Mouse (Mus musculus): Measurements from ENCODE around the gene Msrb3. TPM values are rescaled to one million over a fixed set of nuclear protein-coding genes. Genes with fewer than 3 reads are reported as not detected.

Gene Msrb3
- total RNA-seq, 2 experiments from 2014 or later: 1.0 TPM

DNA sequence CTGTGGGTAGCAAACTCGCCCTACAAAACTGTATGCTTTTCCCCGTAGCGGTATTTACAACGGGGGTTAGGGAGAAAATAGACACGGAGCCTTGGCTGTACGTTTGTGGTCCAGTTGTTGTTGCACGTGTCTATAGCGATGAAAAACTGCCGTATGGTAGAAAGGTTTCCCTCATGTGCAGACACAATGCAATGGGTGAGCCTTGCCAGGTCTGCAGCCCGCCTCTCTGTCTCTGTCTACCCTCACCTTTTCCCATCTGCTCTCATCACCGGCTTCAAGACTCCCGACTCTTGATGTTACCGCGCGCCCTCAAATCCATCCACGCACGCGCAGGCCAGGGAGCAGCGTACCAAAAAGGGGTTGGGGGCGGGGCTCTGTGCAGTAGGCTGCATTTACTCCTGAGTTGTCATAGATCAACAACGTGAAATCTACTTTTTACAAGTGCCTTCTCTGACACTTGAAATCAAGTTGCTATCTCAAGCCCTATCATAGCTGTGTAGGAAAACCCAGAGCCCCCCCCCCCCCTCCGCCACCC is 29.6 kb downstream of the Msrb3 start:
- ATAC-seq (replicated peaks; ENCODE audit: poor library complexity): no peak

DNA sequence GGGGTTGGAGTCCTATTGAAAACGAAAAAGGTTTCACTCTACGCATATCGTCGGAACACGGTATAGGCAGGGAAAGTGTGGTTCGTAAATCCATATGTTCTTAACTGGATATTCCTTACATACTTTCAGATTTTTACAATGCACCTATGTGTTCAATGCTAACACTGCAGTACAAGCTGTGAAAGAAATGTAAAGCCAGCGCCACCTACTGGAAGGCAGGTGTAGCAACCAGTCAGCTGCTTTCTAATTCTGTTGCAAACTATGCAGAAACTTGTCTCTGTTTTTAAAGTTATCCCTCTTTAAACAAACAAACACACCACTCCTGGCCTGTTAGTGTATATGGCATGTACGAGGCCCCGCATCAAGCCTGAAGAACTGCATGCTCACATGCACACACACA is 34.5 kb downstream of the Msrb3 start:
- peak; percentile 95 for ATAC-seq (replicated peaks; ENCODE audit: poor library complexity)

DNA sequence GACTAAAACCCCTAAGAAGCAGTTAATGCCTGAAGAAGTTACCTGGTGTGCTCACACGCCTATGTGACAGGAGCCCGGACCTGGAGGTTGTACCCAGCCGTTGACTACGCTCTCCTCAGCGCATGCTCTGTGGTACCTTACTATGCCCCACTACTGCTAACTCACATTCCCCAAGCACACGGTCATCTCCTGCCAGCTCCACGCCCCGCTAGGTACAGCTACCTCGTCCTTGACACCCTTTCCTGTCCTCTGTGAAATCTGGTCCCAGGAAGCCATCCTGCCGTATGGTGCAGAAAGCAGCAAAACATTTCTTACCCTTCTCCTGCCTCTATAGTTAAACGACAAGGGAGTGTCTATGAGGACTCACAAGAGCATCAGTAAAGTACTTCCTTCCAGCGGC is 37.2 kb downstream of the Msrb3 start:
- no peak for ATAC-seq (replicated peaks; ENCODE audit: poor library complexity)

DNA sequence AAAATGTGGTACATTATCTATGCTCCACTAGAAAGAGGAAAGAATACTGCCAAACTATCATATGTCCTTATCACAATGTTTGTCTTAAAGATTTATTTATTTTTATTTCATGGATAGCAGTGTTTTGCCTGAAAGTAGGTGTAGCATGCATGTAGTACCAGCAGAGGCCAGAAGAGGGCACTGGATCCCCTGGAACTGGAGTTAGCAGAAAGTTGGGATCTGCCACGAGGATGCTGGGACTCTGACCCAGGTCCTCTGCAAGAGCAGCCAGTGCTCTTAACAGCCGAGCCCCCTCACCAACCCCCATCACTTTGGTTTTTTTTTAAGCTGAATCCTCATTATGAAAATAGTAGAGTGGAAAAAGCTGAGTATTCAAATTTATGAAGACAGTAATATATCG is 37.7 kb downstream of the Msrb3 start:
- ATAC-seq (replicated peaks; ENCODE audit: poor library complexity): 0 out of 2 replicates have a peak, but pooled peaks have one; percentile 29

DNA sequence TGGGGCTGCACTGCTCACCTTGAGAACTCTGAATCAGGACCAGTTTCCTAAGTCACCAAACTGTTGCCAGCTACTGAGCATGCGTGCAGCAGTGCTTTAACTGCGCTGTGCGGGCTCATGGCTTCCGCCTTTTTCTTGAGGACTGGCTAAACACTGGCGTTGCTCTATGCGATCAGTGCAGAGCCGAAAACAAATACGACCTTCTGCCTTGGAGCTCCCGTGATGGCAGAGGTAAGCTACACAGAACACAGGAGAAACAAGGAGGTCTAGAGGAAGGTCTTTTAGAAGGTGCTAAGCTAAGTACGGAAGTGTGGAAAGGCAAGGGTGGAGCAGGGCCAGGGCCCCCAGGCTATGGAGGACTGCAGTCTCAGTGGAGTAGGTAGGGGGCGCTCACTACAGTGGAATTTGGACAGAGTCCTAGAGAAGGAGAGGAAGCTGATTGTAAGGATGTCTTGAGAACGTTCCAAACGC is 41.3 kb downstream of the Msrb3 start:
- ATAC-seq (replicated peaks; ENCODE audit: poor library complexity): peak; percentile 98

DNA sequence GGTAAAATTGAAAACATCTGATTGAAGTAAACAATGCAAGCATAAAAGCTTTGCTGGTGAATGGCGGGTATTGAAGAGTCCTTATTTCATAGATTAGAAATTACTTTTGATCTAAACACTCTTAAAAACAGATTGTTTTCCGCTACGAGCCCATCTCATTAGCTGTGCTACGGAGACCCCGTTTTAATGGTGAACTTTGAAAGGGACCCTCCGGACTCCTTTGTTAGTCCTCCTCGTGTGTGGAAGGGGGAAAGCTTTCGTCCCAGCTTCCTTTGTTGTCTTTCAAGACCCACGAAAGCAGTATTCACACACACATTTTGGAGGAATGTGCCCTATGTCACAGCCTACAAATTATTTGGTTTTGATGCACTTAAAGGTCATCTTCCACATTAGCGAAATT is 44.6 kb downstream of the Msrb3 start:
- no peak for ATAC-seq (replicated peaks; ENCODE audit: poor library complexity)

DNA sequence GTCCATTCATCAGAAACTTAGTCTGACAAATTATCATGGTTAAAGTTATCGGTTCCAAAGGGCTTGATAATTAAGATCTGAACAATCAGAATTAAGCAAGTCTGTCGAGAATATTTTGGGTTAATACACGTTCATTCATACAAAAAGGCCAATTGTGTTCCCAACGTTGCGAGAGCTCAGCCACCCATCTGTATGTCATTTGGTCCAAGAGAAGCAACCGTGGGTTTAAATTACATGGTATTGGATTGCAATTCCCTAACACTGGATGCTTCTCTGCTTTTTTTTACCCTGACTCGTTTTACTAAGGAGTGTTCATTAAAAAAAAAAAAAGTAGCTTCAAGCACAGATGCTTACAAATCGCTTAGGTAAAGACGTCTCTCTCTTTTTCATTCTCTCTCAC is 45.1 kb downstream of the Msrb3 start:
- no peak for ATAC-seq (replicated peaks; ENCODE audit: poor library complexity)

DNA sequence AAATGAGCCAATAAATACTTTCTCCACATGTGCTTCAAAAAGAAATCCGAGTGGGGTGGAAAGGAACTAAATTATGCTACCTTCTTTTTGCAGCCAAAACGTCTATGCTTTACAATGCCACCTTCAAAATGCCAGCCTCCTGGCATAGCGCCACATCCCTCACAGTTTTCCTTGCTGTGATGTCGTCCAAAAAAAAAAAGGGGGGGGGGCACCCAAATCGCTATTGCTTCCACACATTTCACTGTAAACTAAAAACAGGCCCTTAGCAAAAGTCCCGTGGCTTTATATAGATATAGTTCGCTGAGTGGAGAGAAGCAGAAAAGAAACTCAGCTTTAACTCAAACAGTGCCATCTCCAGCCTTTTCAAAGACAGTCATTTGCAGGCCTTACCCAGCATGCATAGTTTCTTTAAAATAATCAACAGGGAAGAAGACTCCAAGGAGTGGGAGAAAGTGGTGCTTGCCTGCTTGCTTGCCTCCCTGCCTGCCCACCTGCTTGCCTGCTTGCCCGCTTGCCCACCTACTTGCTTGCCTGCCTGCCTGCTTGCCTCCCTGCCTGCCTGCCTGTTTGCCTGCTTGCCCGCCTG is 47.6 kb downstream of the Msrb3 start:
- no peak for ATAC-seq (replicated peaks; ENCODE audit: poor library complexity)

DNA sequence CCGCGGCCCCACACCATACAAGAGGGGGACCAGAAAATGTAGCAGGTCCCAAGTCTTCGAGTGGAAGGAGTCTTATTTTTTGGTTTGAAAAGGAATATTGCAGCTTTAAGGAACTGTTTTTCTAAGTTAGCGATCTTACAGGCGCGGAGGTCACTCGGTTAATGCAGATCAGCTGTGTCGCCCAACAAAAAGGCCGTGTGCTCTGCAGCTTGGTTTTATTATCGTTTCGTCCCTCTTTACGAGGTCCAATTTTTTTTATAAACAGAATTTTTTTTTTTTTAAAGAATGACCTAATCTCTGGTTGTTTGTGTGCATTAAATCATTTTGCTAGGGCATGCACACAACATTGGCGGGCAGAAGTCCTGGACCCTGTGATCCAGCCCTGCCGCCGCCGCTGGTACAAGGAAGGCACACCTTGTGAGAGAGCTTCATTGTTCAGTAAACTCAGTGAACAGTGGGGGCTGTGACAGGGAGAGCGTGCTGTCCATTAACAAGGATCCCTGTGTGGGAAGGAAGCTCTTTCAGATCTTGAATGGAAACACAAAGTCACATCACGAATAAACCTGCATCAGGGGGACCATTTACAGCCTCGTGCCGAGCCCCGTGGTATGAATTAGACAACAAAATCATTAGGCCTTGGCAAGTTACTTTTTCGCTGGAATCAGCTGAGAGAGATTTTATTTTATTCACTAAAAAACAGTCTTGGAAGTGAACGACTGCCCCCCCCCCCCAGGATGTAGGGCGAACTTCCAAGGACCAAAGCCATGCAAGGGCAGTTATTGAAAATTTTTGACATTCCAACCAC is 48.3 kb downstream of the Msrb3 start:
- no peak for ATAC-seq (replicated peaks; ENCODE audit: poor library complexity)

DNA sequence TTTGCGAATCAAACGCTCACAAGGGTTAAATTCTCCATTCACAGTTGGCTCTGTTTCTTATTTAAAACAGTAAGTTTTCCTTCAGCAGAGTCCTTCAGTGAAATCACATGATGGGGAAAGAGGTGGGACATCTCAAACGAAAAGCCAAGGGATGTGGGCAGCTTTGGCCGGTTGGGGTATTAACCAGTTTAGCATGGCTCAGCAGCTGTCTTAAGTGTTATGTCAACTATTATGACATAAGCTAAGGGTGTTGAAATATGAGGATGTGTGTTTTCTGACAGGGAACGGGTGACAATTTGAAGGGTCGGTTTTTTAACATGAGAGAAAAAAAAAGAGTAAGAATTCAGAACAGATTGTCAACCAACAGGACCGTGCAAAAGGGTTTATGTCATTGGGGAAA is 50.2 kb downstream of the Msrb3 start:
- ATAC-seq (replicated peaks; ENCODE audit: poor library complexity): peak; percentile 93

DNA sequence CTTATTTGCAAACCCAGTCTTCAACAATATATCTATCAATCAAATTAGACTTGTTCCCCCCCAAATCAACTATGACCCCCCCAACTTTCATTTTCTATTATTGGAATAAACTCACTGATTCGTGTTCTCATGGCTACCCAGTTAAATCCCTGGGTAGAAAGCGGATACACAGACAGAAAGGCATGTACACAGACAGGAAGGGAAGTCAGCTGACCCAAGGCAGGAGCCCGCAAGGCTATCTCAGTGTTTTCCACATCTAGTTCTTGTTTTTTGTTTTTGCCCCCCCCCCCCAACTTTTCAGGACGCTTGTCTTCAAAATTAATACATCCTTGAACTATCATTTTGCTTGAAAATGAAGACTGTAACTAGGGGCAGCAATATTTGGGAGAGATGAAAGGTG is 51.1 kb downstream of the Msrb3 start:
- peak; percentile 83 for ATAC-seq (replicated peaks; ENCODE audit: poor library complexity)

DNA sequence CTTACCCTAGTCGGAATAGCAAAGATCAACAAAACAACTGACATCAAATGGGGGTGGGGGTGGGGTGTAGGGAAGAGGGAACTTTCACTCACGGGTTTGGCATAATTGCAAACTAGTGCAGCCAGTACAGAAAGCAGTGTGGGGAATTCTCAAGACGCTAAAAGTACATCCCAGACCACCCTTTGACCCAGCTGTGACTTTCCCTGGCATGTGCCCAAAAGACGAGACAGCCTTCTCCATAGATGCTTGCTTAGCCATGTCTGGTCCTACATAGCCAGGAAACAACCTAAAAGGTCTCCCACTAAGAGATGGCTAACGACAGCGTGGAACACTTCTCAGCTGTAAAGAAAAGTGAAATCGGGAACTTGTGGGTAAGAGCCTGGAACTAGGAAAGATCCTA is 58.9 kb downstream of the Msrb3 start:
- ATAC-seq (replicated peaks; ENCODE audit: poor library complexity): no peak

DNA sequence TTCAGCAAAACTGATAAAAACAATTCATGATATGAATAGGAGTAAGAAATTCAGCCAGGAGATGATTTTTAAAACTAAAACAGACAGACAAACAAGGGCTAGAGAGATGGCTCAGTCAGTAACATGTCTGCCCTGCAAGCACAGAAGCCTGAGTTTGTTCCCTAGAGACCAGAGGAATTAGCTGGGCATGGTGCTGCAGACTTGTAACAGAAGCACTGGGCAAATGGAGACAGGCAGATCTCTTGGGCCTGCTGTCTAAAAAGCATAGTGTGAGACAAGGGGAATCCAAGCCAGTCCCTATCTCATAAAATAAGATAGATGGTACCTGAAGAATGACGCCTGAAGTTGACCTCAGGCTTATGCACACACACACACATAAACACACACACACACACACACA is 64.4 kb downstream of the Msrb3 start:
- no peak for ATAC-seq (replicated peaks; ENCODE audit: poor library complexity)

DNA sequence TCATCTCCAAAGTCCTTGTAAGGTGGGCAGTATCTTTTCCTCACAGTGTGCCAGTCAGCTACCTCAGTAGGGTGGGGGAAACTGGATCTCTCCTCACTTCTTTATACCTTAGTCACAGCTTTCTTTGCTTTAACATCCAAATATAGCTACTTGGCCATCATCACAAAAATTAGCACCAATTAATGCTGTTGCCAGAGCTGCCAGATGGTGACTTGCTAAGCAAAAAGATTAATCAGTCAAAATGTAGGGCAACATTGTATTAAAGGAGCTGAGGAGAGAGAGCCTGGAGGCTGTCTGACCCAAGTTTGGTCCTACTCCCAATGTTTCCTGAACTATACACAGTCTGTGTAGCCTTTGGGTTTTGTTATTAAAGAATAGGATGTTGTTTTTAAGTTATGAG is 65.1 kb downstream of the Msrb3 start:
- no peak for ATAC-seq (replicated peaks; ENCODE audit: poor library complexity)

DNA sequence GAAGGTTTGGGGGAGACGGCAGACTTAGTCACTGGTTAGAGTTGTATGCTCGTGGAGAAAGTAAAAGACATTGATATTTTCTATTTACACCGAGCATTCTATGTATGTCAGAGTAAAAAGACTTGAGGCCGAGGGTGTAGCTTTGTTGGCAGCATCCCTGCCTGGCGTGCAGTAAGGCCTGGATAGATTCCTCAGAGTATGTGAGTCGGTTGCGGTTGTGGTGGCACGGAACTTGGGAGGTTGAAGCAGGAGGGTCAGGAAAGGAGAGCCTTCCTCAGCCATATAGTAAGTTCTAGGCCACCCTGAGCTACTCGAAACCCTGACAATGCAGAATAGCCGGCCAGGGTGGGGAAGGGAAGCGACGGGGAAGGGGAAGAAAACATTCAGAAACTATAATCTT is 71.1 kb downstream of the Msrb3 start:
- no peak for ATAC-seq (replicated peaks; ENCODE audit: poor library complexity)

DNA sequence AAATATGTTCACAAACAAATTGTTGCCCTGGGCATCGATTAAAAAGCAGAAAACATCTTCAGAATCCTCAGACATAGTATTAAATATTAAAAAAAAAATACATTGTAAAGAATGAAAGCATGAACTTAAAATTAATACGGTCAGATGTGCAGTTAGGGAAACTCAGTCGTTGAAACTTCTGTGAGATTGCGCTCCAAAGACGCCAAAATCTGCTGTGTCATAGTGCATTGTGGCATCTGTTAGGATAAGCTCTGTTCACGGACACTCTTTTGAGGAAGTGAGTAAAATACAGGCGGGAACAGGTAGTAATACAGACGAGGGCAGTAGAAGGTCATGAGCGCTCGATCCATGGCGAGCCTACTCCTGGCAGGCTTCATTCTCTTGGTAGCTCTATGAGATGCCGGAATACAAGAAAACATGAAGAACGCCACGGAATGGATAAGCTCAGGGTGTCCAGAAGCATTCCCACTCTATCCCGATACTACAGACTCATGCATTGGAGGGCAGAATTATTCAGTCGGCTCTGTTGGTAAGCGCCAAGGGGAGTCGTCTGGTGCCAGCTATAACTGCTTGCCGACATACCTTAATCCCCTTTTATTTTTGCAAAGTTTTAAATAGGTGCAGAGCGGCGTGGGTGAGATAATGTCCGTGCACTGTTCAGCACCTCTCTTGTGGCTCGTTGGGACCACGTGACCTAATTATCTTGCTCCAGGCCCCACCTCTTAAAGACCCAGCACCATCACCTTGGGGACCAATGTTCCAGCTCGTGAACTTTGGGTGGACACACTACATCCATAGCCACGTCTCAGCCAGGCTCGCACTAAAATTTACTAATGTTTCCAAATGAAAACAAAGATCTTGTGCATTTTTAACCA is 71.9 kb downstream of the Msrb3 start:
- ATAC-seq (replicated peaks; ENCODE audit: poor library complexity): peak; percentile 91

DNA sequence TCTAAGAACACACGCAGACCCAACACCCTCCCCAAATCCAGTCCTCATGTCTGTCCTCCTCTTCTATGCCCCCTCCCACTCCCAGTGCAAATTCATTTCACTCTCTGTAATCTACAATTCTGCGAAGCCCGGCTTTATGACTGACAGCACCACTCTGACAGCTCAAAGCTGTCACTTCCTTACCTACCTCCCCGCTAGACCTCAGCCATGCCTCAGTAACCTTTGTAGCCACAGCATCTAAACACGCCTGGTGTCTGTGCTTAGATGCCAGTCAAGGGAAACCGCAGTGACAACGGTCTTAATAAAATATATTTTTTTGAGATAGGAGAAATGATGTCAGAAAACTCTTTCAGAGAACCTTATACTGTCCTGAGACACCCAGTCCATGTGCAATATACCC is 72.5 kb downstream of the Msrb3 start:
- peak; percentile 62 for ATAC-seq (replicated peaks; ENCODE audit: poor library complexity)

DNA sequence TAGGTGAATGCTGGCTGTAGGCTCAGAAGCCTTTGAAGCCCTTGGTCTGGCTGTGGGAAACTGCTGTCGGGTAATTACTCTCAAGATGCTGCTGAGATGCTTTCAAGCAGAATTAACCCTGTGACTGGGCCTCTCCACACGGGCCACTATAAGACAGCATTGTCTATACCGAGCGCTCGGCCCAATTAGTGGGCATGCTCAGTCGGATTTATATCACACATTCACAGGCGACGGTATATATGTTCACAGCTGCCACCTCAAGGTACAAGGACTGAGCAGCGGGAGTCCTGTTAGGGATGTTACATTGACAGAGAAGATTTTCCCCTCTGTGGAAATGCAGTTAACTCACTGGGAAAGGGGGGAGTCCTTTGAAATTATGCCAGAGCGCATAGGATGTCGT is 73.3 kb downstream of the Msrb3 start:
- ATAC-seq (replicated peaks; ENCODE audit: poor library complexity): no peak

DNA sequence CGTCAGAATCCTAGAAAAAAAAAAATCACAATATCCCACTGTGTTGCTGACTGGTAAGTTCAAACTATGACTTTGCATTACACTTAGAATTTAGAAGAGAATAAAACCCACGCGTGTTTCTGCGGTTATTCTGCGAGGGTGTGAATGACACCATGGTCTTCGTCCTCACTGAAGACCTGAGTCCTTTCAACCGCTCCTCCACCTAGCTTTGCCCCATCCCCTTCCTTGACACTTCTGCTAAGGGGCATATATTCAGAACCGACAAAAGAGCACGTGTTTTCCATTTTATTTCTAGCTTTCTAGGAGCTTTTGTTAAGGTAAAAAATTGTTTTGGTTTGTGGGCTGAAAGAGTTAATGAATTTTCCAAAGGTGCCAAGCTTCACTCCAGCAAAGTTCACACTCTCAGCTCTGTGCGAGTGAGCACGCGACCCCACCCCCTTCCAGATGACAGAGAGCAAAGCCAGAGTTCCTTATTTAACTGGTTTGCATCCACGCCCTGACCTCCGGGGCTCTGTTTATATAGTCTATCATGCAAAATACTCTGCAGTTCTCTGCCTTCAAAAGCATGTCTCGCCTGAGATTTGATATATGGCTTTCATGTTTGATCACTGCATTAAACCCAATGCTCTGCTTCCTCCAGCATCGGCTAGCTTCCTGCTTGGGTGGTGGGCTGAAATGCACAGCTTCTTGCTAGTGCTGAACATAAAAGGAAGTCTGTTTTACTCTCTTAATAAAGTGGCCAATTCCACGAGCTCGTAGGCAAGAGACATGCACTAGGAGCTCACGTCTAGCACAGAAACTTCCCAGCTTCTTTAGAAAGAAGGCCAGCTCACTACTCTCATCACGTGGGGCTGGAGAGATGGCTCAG is 77.2 kb downstream of the Msrb3 start:
- peak; percentile 51 for ATAC-seq (replicated peaks; ENCODE audit: poor library complexity)

DNA sequence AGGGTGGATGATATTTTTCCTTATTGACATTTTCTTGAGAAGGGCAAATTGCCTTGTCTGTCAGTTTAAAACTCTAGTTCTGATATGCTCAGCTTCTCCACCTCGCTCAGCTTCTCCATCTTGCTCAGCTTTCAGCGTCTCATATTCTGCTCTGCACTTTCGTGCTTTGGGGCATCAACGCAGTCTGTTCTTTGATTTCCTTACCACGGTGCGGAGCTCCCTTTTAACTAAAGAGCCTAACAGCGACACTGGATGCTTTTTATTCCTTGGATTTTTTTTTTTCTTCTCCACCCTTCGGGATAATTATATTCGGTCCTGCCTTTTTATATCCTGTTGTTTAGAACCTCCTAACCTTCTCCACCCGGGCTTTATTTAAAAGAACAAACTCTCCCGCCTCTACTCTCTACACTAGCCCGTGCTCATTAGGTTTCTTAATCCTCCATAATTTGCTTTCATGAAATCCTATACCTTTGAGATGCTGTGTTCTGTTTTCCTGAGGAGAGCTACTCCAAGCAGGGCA is 78.1 kb downstream of the Msrb3 start:
- ATAC-seq (replicated peaks; ENCODE audit: poor library complexity): no peak
